Mouse (Mus musculus): ENCODE results near the gene Dnajc12. TPM values are rescaled to one million over a fixed set of nuclear protein-coding genes. Genes with fewer than 3 reads are reported as not detected.
"Not testable (repeated sequence)": the region's sequence is repeated elsewhere in the genome, so short reads cannot be mapped to it uniquely, and the experiment has no call there.

Dnajc12 gene
- polyA plus RNA-seq, 2 experiments from 2014 or later: 5.0 to 7.5 TPM

GRCm38 (mm10) chr10:63432099-63432498 lies 49.9 kb downstream of the Dnajc12 start:
- no peak for ATAC-seq

GRCm38 (mm10) chr10:63432887-63433286 lies 50.6 kb downstream of the Dnajc12 start:
- no peak for ATAC-seq

GRCm38 (mm10) chr10:63438736-63439262 lies 56.6 kb downstream of the Dnajc12 start:
- no peak for ATAC-seq

GRCm38 (mm10) chr10:63439694-63440228 lies 57.5 kb downstream of the Dnajc12 start:
- ATAC-seq: no peak

- ATAC-seq: not testable (repeated sequence)
Observed at GRCm38 (mm10) chr10:63444602-63445387, 62.6 kb downstream of the Dnajc12 start.

DNA sequence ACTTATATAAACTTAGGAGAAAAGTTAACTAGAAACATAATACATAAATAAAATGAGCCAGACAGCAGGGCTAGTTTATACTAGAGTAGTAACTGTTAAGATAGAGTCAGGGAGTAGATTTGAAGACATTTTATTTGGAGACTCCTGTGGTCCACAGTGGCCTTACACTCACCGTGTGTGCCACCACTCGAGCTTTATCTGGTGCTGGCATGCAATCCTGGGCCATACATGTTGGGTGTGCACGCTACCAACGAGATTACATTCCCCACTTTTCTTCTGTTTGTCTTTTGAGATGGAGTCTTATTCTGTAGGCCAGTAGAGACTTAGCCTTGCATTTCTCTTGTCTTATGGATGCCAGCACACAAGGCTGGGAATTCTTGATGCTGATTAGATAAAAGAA lies 71.7 kb downstream of the Dnajc12 start:
- no peak for ATAC-seq

- no peak for ATAC-seq
Observed at GRCm38 (mm10) chr10:63455110-63455878, 73.1 kb downstream of the Dnajc12 start.

DNA sequence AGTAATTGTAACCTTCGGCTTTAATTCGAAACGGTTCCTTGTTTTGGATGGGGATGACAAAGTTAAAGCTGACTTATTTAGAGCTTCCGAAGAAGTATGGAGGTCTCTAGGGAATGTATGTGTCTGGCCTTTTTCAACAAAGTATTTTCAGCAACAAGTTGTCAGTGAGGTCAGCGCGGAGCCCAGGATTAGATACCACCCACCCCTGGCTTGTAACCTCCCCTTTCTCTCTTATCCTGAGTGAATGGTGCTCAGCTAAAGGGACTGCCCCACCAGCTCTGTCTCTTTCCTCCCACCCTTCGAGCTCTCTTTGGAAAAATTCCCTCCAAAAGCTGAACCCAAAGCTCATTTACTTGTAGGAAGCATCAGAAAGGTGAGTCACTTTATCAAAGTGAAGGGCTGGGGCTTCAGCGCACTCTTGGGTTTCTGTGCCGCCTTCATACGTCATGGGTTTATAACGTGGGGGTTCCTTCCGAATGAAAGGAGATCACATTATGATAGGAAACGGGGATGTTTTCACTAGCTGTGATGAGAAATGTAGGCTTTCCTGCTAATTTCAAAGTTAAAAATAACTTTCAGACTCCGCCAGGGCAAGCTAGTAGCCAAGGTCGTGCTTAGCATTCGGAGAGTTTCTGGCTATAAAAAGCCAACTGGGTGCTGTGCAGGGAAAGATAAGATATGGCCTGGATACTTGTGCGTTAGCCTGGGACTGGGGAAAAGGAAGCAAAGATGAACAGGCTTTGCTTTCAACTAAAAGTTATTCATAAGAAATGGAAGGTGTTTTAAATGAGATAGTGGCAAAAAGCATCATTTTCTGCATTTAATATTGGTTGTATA lies 75.3 kb downstream of the Dnajc12 start:
- ATAC-seq: no peak

Other genes starting within 250 kb of the Dnajc12 start
- under 1 TPM in 1 of 2 experiments, not detected in 1; 0.12 TPM for gene Mypn, start 178.5 kb upstream of the Dnajc12 start, polyA plus RNA-seq (2017; shearing (Covaris generic))
- 10 to 100 TPM; 76.2 to 80.8 TPM for gene Herc4, start 138.6 kb upstream of the Dnajc12 start, polyA plus RNA-seq (2017; shearing (Covaris generic))
- gene Sirt1, start 739 bp upstream of the Dnajc12 start, polyA plus RNA-seq (2017; shearing (Covaris generic)): 10 to 100 TPM in 1 of 2 experiments, 1 to 10 TPM in 1; 6.6 to 10.5 TPM
- not detected for gene Gm7075, start 39.3 kb downstream of the Dnajc12 start, polyA plus RNA-seq (2017; shearing (Covaris generic))
- gene Ctnna3, start 47.7 kb downstream of the Dnajc12 start, polyA plus RNA-seq (2017; shearing (Covaris generic)): under 1 TPM in 1 of 2 experiments, not detected in 1; 0.26 TPM